Mouse (Mus musculus) granulocyte monocyte progenitor cell, adult 5-6 weeks (primary cell): ENCODE results near the gene Fgfr2. TPM values are rescaled to one million over a fixed set of nuclear protein-coding genes. Genes with fewer than 3 reads are reported as not detected.

ENCODE experiments used
- ATAC-seq: replicated peaks from 2 replicates; pipeline ENCODE4 v1.8.0; 2016; ENCODE audit warnings: mild to moderate bottlenecking, moderate TSS enrichment, inconsistent platforms; ENCODE audit not compliant: poor library complexity, severe bottlenecking
- total RNA-seq, 2 experiments: library from RNA; stranded (forward) in 1 of 2; stranded (reverse) in 1 of 2; fragments of 200-712, 200-1000 nt in 1 of 2; fragments of >200 nt in 1 of 2; fragmentation: Nextera tagmentation in 1 of 2; gene quantifications; 2 replicates each; pipeline ENCODE4 v1.2.3; 2014 to 2017

Fgfr2 gene
- total RNA-seq, 2 experiments from 2014 or later = not detected

DNA sequence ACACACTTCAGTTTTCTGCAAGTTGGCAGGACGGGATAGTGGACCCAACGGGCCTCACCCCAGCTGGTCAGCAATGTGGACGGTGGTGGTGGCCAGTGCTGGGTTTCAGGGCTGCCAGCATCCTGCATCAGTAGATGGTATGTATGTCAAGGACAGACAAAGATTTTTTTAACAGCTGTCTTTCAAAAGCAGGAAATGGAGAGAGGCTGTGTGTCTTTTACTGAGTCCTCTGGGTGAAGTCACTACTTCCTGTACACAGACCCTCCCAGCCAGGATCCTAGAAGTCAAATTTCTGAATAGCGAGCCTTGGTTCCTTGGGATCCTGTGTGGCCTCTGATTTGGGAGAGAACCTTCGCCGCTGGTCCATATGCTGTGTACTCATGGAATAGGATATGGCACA lies 2832.0 kb downstream of the Fgfr2 start:
- ATAC-seq = no peak

- no peak for ATAC-seq
Observed at GRCm38 (mm10) chr7:130289428-130289790, 2833.7 kb downstream of the Fgfr2 start.

DNA sequence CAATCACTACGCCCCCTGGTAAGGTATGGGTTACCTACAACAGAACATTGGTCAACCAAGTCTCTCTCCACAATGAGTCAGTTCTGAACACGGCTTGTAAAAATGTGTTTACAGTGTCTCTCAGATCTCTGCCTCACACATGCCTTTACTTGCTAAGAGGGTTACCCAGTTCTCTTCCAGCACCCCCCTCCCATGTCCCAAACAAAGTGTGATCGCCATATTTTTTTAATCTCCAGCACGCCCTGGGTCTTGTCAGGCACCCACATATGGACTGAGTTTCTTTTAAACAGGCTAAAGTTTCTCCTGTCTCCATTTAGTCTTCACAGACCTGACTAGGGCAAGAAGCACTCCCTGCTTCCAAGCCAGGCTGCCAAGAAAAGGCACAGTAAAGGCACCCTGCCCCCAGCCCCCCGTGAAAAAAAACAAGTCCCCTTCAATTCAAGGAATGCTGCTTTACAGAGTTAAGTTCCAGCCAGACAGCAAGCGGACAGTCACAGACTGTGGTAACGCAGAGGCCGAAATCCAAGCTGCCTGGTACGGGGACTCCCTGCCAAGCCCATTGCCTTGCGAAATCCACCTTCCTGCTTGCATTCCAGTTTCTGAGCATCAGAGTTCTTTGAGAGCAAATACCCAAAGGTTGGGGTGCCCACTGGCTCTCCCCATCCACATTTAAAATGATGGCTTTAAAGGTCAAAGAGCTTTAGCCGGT lies 2834.3 kb downstream of the Fgfr2 start:
- ATAC-seq = no peak

DNA sequence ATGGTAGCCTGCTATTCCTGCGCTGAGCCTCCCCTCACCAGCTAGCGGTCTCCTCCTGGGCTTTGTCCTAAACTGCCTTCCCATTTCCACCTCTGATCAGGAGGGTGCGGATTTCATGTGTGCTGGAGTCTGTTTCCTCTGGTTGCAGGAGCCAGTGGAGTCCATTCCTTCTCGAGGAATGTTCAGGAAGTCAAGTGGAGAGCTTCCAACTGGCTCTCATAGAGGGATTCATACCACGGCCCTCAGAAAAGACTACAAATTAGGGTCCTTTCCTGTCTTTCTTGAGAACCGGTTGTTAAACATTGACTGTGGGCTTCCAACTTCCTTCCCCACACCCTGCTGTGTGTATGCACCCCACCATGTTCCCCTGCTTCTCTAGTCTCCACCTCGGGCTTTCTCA lies 2834.9 kb downstream of the Fgfr2 start:
- no peak for ATAC-seq

- no peak for ATAC-seq
Observed at GRCm38 (mm10) chr7:130278738-130279705, 2844.1 kb downstream of the Fgfr2 start.

- no peak for ATAC-seq
Observed at GRCm38 (mm10) chr7:130278000-130278737, 2845.0 kb downstream of the Fgfr2 start.

- ATAC-seq = peak; percentile 94
Observed at GRCm38 (mm10) chr7:130273265-130273664, 2849.9 kb downstream of the Fgfr2 start.

DNA sequence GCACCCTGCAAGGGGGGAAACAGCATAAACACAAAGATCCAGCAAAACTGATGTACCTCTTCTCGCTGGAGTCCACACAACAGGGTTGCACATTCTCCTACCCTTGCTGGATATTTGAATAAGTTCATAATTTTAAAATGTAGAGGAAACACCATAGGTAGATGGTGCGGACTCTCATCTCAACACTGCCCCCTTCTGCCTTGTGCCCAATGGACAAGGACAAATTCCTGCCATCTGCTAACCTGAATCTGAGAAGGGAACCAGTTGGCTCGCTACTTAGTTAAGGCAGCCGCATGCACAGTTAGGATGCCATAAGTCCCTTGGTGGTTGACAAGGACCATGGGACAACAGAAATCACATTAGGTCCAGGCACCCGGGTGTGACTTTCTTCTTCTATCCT lies 2852.3 kb downstream of the Fgfr2 start:
- no peak for ATAC-seq

GRCm38 (mm10) chr7:130269124-130269867 lies 2853.9 kb downstream of the Fgfr2 start:
- ATAC-seq = no peak

DNA sequence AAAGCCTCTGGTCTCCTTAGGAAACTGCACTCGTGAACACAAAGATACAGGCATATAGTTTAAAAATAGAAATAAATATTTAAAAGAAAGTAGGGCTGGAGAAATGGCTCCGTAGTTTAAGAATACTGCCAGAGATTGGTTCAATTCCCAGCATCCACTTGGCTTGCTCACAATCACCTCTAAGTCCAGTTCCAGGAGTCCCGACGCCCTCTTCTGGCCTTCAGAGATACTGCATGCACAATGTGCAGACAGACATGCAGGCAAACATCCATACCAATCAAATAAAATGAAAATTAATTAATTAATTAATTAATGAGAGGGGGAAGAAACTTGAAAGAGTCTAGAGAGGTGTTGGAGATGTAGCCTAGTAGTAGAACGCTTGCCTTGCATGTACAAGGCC lies 2856.1 kb downstream of the Fgfr2 start:
- no peak; the same call in 1 of the 2 replicates for ATAC-seq

DNA sequence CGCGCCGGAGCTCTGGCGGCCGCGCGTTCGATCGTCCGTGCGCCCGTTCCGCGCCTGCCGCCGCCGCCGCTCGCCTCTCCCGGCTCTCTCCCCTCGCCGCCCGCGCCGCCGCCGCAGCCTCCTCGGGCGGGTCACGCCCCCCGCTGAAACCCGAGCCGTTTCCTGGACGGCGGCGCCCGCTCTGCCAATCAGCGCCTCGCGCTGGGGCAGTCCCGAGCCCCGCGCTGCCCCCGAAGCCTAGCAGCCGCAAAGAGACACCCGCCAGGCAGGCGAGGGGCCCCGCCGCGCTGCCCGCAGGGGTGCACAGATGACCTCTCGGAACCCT lies 2857.0 kb downstream of the Fgfr2 start:
- ATAC-seq = peak; percentile 82

GRCm38 (mm10) chr7:130265319-130266165 lies 2857.6 kb downstream of the Fgfr2 start:
- ATAC-seq = no peak

DNA sequence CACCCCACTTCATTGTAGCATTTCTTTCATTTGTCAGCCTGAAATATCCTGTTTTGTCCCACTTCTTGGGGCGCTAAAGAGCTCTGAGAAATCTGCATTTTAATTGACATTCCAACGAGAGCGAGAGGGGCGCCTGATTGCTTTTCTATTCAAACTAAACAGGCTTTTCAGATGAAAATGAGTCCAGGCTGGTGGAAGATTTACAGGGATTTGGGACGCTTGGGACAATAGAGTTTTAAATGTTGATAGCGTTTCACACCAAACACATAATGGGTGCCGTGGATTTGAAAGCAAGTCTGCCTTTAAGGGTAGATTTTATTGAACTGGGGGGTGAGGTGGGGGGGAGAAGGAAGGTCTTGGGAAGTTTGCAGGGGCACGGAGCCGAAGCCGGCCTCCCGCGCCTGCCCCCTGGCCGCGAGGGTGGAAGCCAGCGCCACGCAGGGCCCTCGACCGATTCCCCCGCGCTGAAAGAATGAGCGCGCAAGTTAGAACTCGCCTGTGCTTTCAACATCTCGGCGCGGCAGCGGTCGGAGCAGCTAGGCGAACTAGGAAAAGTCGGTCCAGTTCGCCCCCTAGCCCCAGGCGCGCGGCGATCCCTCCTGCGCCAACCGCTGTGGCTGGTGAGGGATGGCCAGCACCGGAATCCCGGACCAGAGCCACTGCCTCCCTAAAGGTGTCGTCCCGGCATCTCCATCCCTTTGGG lies 2858.4 kb downstream of the Fgfr2 start:
- ATAC-seq = no peak

DNA sequence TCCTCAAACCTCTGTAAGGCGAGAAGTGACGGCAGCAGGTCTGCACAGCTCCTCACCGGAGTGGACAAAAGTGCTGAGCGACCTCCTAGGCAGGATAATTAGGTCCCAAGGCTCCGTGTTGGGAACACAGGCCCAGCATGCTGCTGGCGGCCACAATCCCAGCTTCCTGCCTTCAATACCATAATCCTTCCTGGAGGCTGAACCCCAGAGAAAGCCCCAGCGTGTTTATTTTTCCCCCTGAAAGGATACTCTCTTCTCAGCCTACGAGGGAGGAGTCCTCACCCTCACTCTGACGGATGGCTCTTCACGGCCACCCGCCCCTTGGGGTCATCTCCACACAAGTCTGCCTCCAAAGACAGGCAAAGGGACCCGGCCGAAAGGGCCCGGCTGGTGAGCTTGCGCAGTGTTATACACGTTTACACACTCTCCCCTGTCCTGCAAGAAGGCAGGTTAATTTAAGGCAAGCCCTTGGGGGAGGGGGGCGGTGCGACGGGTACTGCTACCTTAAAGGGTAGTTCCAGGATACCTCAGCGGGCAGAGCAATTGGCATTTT lies 2859.3 kb downstream of the Fgfr2 start:
- no peak for ATAC-seq

DNA sequence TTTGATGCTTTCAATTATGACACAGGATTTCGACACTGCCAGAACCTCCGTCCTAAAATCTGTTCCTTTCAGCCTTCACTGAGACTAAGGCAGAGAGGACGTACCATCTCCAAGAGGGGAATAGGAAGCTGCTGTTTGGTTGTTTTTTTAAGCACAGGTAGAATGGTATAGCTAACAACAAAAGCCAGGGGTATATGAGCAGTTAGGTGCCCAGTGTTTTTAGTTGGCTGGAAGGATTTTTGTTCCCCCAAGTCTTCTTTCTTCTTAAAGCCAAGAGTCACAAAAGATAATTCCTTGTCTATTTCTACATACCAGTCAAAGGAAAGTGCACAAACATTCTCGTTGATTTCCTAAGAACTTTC lies 2859.9 kb downstream of the Fgfr2 start:
- ATAC-seq = no peak

DNA sequence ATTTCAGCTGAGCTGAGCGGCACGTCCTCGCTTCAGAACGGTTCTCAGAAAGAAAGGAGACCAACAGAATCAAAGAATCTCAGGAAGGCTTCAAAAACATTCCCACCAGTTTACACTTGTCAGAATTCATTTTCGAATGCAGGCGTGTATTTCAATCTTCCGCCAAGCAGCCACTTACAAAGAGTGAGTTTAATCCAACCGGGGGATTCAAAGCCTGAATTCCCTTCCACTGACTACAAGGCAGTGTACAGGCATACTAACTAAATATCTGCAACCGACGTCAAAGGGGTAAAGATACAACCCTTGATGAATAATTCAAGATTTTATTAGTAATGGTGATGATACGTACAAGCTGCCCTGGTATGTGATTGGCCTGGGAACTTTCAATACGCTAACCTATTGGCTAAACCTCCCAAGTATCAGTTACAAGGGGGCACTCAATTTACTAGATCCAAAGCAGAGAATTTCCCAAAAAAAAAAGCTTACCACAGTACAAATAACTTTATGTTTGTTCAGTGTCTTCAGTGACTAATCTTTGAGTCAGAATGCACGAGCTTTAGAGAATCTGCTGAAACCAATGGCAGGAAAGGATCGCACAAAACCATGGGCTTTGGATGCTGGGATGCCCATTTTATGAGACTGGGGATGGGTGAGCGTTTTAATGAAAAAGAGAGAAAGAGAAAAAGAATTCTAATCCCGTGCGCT lies 2860.5 kb downstream of the Fgfr2 start:
- no peak for ATAC-seq

DNA sequence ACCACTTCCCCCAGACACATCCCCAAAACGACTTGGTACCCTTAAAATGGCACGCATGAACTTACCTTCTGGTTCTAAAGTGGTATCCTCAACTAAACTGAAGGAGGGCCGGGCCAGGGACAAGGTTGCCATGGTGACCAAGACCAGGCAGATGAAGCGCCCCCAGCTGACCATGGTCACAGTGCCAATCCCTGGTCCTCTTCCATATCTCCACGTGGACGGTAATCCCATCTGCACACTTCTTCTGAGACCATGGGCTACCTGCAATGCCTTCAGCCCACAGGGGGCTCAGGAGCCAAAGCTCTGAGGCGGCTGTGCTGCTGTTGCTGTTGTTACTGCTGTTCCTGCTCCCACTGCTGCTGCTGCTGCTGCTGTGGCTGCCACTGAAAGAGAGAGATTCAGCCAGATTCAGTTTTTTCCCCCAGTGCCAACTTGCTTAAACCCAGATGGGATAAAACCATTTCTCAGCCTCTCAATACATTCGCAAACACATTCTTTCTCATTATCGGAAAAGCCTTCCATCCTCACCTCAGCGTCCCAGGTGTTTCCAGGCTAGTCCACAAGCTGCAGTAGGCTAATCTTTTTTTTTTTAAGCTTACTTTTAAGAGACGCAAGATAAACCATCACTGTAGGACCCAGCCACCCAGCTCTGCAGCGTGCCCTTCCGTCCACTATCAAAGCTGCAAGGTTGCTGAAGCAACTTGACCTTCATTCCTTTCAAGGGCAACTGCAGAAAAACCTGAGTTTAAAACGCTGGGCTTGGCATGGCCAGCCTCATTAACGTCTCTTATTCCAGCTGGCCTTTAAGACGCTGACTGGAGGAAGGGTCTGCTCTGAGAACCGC lies 2861.2 kb downstream of the Fgfr2 start:
- no peak for ATAC-seq
